Mouse (Mus musculus): Measurements from ENCODE around the gene Ift27.

Gene Ift27

GRCm38 (mm10) chr15:78171651-78172050 is 2.3 kb downstream of the Ift27 start:
- no peak for DNase-seq

DNA sequence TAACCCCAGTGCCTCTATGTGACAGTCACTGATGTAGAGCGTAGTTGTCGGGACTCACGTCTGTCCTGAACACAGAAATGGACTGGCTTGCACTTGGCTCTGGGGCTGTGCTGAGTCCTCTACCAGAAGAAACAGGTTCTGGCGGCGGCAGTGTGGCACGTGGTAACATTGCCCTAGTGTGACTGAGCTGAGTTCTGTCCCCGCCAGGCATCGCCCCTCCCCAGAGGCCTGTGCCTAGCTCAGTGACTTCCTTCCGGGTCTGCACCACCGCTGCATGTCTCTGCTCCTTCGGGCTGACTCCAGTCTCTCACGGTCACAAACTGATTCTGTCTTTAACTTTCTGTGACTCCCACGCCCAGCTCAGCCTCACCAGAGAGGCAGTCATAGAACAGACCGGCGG is 3.2 kb downstream of the Ift27 start:
- DNase-seq: no peak

DNA sequence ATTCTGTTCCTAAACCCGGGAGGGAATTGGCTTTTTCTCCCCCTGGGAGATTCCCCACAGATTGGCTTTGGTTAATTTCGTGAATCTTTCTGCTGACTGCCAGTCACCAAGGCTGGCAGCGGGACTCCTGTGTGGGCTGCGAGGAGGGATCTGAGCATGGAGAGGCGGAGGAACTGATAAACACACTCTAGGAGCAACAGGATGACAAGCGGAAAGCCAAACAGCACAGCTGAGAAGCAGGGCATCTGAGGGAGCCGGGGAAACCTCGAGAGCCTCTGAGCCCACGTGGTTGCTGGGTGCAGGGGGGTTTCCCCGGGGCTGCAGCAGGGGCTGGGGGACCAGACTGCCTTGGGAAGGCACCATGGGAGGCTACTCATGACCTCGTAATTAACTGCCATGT is 4.3 kb downstream of the Ift27 start:
- DNase-seq: no peak

GRCm38 (mm10) chr15:78165292-78165691 is 8.6 kb downstream of the Ift27 start:
- DNase-seq: no peak

- DNase-seq: no peak
Observed at GRCm38 (mm10) chr15:78164466-78164865, 9.4 kb downstream of the Ift27 start.

- no peak for DNase-seq
Observed at GRCm38 (mm10) chr15:78161946-78162345, 12.0 kb downstream of the Ift27 start.

DNA sequence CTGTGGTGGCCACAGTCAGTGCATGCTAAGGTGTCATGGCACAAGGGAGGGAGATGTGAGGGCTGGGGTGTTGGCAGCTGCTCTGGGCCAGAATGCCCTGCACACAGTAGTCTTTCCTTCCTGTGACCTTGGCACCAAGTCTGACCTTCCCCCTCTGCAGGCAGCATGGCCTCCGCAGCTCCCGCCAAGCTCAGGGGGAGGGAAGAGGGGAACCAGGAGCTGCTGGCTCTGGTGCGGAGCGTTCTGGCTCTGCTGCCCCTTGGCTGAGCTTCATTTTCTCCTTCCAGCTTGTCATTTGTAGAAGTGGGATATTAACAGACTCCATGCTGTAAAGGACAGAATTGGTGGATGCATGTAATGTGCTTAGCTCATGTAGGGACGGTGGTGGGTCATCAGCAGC is 15.6 kb downstream of the Ift27 start:
- DNase-seq: no peak

DNA sequence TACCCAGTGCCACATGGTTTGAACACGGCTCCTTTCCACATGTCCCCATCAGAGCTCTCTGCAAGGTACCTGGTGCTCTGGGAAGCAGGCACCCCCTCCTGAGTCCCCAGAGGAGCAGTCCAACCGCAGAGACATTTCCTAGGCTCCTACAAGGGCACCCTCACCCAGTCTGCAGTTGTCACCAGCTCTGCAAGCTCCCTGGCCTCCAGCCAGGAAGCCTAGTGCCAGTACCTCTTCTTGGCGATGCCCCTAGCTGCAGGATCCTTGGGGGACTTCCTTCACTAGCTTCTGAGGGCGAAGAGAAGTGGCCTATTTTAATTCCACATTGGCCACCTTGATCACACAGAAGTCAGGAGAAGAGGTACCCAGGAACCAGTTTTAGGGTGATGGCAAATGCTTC is 16.1 kb downstream of the Ift27 start:
- no peak for DNase-seq

GRCm38 (mm10) chr15:78157330-78157729 is 16.6 kb downstream of the Ift27 start:
- no peak for DNase-seq

DNA sequence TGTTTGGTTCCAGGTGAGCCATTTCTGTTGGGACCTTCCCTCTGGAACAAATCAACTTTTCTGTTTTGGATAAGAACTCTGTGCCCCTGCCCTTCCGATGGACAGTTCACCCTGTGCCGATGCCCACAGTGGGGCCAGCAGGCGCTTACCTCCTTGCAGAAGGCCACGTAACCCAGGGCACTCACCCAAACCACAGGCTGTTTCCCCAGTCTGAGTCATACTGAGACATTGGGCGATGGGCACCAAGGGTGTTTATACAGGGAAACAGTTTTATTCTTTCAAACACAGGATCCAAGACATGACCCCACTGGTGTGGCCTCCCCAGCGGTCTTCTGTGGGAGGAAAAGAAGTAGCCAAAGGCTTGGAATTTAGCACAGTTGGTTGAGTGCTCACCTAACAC is 18.5 kb downstream of the Ift27 start:
- DNase-seq: no peak

DNA sequence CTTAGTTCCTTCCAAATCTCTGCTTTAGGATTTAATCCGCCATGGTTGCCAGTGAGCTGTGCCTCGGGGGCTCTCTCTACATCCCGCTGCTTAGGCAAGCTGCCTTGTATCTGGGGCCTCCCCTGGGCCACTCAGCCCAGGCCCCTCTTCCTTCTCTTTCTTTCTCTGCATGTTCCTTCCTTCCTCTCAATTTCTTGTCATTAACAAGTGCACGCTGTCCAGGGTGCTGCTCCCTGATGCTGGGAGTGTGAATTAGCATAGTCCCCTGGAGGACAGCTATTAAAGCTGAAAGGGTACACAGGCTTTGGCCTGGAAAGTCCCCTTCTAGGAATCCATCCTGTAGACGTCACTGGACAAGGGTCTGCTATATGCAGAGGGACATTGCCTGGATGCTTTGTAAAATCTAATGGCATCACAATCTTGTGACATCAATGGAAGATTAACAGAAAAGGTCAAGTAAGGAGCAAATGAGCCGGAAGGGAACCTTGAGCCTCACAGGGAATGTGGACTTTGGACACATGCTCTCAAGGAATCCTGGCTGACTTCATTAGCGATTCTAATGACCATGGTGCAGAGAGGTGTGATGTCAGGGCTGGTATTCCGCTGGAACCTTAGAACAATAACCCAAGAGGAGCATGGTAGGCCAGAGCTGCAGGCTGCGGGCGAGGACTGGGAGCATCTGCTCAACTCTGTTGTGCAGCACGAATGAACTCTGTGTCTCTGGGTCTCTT is 20.7 kb downstream of the Ift27 start:
- no peak for DNase-seq

- no peak for DNase-seq
Observed at GRCm38 (mm10) chr15:78148565-78148964, 25.3 kb downstream of the Ift27 start.

GRCm38 (mm10) chr15:78140226-78140625 is 33.7 kb downstream of the Ift27 start:
- no peak for DNase-seq

- DNase-seq: no peak
Observed at GRCm38 (mm10) chr15:78134606-78135005, 39.3 kb downstream of the Ift27 start.

- DNase-seq: no peak
Observed at GRCm38 (mm10) chr15:78133389-78133788, 40.5 kb downstream of the Ift27 start.

DNA sequence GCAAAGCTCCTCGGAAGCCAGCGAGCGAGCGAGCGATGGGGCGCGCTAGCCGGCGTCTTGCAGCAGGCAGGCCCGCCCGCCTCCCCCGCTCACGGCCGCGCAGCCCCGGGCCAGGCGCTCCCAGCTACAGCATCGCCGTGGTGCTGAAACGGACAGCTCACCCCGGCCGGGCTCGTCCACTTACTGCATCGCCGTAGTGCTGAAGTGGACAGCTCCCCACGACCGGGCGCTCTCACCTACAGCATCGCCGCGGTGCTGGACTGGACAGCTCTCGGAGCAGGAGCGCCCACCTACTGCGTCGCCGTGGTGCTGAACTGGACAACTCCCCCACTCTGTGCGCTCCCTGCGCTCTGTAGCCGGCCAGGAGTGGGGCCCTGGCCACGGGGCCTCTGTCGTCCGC is 54.2 kb downstream of the Ift27 start, which contains the start of gene Cacng2:
TSS of gene Cacng2 (minus strand) at position 325 of the 400 bp plus-strand sequence.
- DNase-seq: peak; percentile 98

DNA sequence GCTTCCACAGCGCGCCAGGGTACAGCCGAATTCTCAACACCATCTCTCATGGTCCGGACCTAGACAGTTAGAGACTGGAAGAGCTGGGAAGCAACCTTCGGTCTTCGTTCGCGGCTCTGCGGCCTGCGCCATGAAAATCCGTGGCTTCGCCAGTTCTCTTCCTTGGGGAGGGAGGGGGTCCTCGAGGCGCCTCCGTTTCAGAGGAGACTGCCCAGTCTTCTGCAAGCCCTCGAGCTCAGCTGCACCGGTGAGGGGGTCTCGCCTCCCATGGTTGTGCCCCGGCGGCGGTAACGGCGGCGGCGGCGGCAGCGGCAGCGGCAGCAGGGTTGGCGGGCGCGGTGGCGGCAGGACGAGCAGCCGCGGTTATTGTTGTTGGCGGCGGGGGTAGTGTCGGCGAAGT is 54.7 kb downstream of the Ift27 start:
- peak; percentile 0 for DNase-seq

GRCm38 (mm10) chr15:78118275-78118995 is 55.5 kb downstream of the Ift27 start:
- no peak for DNase-seq

GRCm38 (mm10) chr15:78117731-78118130 is 56.2 kb downstream of the Ift27 start:
- DNase-seq: no peak

GRCm38 (mm10) chr15:78116936-78117335 is 57.0 kb downstream of the Ift27 start:
- DNase-seq: no peak

DNA sequence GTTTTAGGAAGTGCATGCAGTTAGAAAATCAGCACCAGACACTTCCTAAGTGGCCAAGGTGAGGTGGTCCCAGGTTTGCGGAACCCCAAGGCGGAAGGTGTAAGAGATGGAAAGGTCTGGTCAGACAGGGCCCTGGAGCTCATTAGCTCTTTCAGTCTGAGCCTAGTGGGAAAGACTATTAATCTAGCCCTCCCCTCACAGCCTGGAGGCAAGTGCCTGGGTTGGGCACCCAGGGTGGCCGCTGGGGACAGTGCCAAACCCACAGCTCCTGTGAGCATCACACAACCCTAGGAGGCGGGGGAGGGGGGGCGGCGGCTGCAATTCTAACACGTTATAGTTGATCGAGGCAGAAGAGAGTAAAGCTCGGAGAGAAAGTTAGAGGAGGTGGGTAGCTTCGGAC is 57.7 kb downstream of the Ift27 start:
- no peak for DNase-seq

Data from lung, postnatal 14 days (tissue).